Mouse (Mus musculus) lung, postnatal 4 days (tissue): ENCODE measurements around the gene Theg.

Source experiments
- DNase-seq, 2 experiments: peaks; one replicate each; pipeline ENCODE4 v3.0.0; 2021

Theg gene

GRCm38 (mm10) chr10:79535431-79535830 is 51.7 kb downstream of the Theg start:
- no peak for DNase-seq

GRCm38 (mm10) chr10:79534426-79534825 is 52.7 kb downstream of the Theg start:
- DNase-seq, result no peak

- peak; percentile 85 to 86 for DNase-seq
Observed at GRCm38 (mm10) chr10:79533126-79533911, 53.8 kb downstream of the Theg start, which contains the start of gene Plpp2. TSS of gene Plpp2 (minus strand) at chr10:79533796.

GRCm38 (mm10) chr10:79532678-79533077 is 54.5 kb downstream of the Theg start:
- peak; percentile 11 to 20 for DNase-seq

GRCm38 (mm10) chr10:79531593-79531992 is 55.5 kb downstream of the Theg start:
- peak in 1 of 2 experiments; percentile 3 for DNase-seq

GRCm38 (mm10) chr10:79530721-79531120 is 56.4 kb downstream of the Theg start:
- no peak for DNase-seq

- DNase-seq, result peak; percentile 3 to 17
Observed at GRCm38 (mm10) chr10:79530241-79530640, 56.9 kb downstream of the Theg start.

GRCm38 (mm10) chr10:79528081-79528480 is 59.0 kb downstream of the Theg start:
- DNase-seq, result no peak

- DNase-seq, result no peak
Observed at GRCm38 (mm10) chr10:79527453-79527845, 59.7 kb downstream of the Theg start.

GRCm38 (mm10) chr10:79526661-79527452 is 60.3 kb downstream of the Theg start:
- DNase-seq, result peak in 1 of 2 experiments; percentile 22
